Mouse (Mus musculus) heart, postnatal 0 days (tissue): ENCODE data around the gene Elobl.

Experiments used
- CTCF ChIP-seq: IDR thresholded peaks from 2 replicates; pipeline ENCODE4 v1.5.1; 2016; ENCODE audit warnings: antibody characterized with exemption, control low read depth, low read depth
- EP300 ChIP-seq: IDR thresholded peaks from 2 replicates; pipeline ENCODE4 v1.6.1; 2016; ENCODE audit warnings: antibody characterized with exemption, low read depth

GRCm38 (mm10) chr11:88951576-88951975 is 15.2 kb downstream of the Elobl start:
- TF ChIP-seq EP300: no peak
- TF ChIP-seq CTCF: no peak
